Mouse (Mus musculus) lung, embryonic 16.5 days (tissue): ENCODE data around the gene Wdfy3. TPM values are rescaled to one million over a fixed set of nuclear protein-coding genes. Genes with fewer than 3 reads are reported as not detected.
A peak's percentile ranks its signal among the peaks of the same experiment; 100 is the strongest.

Experiments used
- ATAC-seq: fragments of 200-750 bp; cut with Nextera tagmentation; 2 replicates; pipeline ENCODE4 v1.8.0; 2017; ENCODE audit warnings: low read depth, mild to moderate bottlenecking, moderate library complexity
- H3K27ac ChIP-seq: fragments of 300-500 bp; sonication (generic); 2 replicates; pipeline ENCODE4 v1.5.1; 2014; ENCODE audit warnings: mild to moderate bottlenecking, control low read depth, low read length
- H3K27me3 ChIP-seq: fragments of 300-500 bp; sonication (generic); 2 replicates; pipeline ENCODE4 v1.6.1; 2014; ENCODE audit warnings: low read depth, low read length, mixed read lengths; ENCODE audit not compliant: control insufficient read depth, insufficient read depth
- H3K36me3 ChIP-seq: fragments of 300-500 bp; sonication (generic); 2 replicates; pipeline ENCODE4 v1.6.1; 2014; ENCODE audit warnings: low read length; ENCODE audit not compliant: control insufficient read depth, insufficient read depth
- H3K4me1 ChIP-seq: fragments of 300-500 bp; sonication (generic); replicated peaks from 2 replicates; pipeline ENCODE4 v1.6.1; 2014; ENCODE audit warnings: low read length, mixed read lengths; ENCODE audit not compliant: control insufficient read depth, insufficient read depth
- H3K4me2 ChIP-seq: fragments of 300-500 bp; sonication (generic); 2 replicates; pipeline ENCODE4 v1.6.1; 2014; ENCODE audit warnings: low read depth, low read length, control low read depth
- H3K4me3 ChIP-seq: fragments of 300-500 bp; sonication (generic); 2 replicates; pipeline ENCODE4 v1.5.1; 2014; ENCODE audit warnings: mild to moderate bottlenecking, low read length, control low read depth
- H3K9ac ChIP-seq: fragments of 300-500 bp; sonication (generic); 2 replicates; pipeline ENCODE4 v1.6.1; 2014; ENCODE audit warnings: low read length, control low read depth
- H3K9me3 ChIP-seq: fragments of 300-500 bp; sonication (generic); 2 replicates; pipeline ENCODE4 v1.6.1; 2016; ENCODE audit warnings: low read length; ENCODE audit not compliant: control insufficient read depth
- WGBS: fragments of 180-500 bp; shearing (Covaris S2); extraction: QIAGEN DNeasy Blood & Tissue Kit; methylation state at CpG from one replicate; pipeline ENCODE4 v1.1.7; 2014; 5-methylcytosine and 5-hydroxymethylcytosine counted together
- polyA plus RNA-seq: library from polyadenylated mRNA; unstranded; fragments of >200 nt; fragmentation: Nextera tagmentation; extraction: Ambion mirVana; gene quantifications from 2 replicates; pipeline ENCODE4 v1.2.1, GENCODE M21; 2015

Wdfy3 gene
- polyA plus RNA-seq, 1 experiment from 2014 or later = 12.6 TPM

DNA sequence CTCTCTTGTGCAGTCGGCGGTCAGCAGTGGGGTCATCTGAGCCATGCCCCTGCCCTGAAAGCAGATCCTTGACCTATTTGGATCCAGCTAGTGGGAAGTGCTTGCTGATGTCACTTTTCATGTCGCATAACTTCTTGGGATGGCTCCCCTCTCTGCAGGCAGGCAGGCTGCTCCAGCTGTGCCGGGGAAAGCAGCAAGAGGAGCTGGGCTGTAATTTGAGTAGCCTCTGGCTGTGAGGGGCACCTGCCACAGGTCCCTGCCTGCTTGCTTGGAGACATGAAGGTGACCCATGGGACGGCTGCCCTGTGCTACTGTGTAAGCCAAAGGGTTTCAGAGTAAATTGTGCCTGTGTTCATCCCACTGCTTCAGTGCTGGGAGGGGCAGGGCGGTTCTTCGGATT, 249.9 kb downstream of the Wdfy3 start:
- H3K4me2 ChIP-seq = no peak overlapping the region
- no peak for ATAC-seq
- no peak overlapping the region for H3K4me3 ChIP-seq
- H3K27ac ChIP-seq = no peak overlapping the region
- H3K36me3 ChIP-seq = no peaks in the 10 kb centered on the region
- WGBS = 17% methylated on average over 7 of the region's 7 CpGs
- H3K9me3 ChIP-seq = no peaks in the 10 kb centered on the region
- no peaks in the 10 kb centered on the region; the same call in 1 of the 2 replicates for H3K27me3 ChIP-seq
- H3K4me1 ChIP-seq = peaks cover 2% of the 10 kb centered on the region; the same call in 1 of the 2 replicates
- H3K9ac ChIP-seq = no peak overlapping the region

DNA sequence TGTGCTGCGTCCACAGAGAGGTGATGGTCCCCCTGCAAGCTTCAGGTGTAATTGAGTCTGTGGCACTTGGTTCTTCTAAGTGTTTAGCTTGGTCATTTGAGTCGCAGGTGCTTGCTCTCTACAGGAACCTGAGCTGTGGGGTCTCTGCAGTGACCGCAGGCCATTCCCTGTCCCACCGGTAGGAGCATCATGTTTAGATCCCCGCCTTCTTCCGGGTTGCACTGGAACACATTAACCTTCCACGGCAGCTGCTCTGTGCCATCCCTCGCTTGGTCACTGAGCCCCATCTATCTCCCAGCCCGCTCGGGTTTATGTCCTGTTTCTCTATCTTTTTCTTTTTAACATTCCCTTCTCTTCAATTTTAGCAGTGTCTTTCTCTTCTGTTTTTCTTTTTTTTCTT, 250.5 kb downstream of the Wdfy3 start:
- Histone ChIP-seq H3K27ac (no peak overlapping the region), H3K9ac (no peak overlapping the region), H3K4me3 (no peak overlapping the region), H3K4me1 (peaks cover 2% of the 10 kb centered on the region; the same call in 1 of the 2 replicates), H3K9me3 (no peaks in the 10 kb centered on the region), H3K36me3 (no peaks in the 10 kb centered on the region), H3K27me3 (no peaks in the 10 kb centered on the region; the same call in 1 of the 2 replicates), H3K4me2 (no peak overlapping the region)
- 37% methylated on average over 10 of the region's 10 CpGs for WGBS
- ATAC-seq = no peak

DNA sequence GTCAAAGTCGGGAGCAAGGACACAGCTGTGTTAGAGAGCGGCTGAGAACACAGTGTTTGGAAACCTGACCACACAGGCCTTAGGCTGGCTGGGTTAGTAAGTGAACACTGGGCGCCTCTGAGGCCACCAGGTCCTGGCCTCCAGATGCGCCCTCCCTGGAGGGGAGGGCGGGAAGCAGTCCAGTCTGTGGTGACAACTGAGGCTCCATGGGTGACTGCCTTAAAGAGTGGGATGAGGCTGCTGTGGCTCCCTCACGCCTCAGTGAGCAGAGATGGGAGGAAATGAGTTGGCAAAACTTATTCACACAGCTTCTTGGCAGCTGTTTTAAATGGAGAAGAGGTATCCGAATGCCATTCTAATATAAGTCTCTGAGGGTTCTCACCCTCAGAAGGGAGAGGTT, 252.9 kb downstream of the Wdfy3 start:
- Histone ChIP-seq H3K4me3 (no peak overlapping the region), H3K9me3 (no peaks in the 10 kb centered on the region), H3K4me2 (no peak overlapping the region), H3K36me3 (no peaks in the 10 kb centered on the region), H3K27me3 (no peaks in the 10 kb centered on the region; the same call in 1 of the 2 replicates), H3K4me1 (peaks cover 2% of the 10 kb centered on the region; the same call in 1 of the 2 replicates), H3K9ac (no peak overlapping the region), H3K27ac (no peak overlapping the region)
- ATAC-seq = no peak
- WGBS = 56% methylated on average over 7 of the region's 7 CpGs

DNA sequence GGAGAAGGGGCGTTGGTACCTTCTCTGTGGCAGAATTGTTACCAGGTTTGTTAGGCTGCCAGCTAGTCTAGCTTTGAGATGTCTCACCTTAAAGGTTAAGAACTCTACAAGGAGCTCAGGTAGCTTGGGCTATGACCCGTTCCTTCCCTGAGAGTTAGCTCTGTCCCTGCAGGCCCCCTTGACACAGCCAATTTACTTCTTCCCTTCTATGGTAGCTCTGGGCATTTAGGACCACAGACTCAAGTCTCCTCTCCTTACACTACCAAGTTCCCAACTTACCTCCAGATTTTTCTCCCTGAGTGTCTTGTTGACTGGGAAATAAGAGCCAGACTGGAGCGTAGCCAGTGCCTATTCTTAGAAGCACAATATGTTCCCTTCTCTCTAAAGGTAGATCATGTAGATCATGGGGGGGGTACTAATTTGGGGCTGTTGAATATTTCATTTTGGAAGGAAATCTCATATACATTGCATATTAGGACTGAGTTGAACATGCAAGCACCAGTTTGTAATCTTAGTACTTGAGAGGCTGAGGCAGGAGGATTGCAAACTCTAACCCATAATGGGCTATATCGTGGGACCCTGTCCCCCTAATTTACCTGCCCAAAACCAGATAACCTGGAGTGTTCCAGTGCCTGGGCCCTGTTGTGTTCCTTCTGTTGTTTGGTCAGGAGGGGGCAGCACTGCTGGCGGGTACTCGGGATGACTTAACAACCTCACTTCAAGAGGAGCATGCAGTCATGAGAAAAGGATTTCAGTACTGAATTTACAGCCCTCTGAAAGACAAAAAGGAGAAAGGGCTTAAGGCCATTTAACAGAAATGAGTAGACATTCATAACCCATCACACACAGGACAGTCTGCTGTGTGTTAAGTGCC, 258.2 kb downstream of the Wdfy3 start:
- WGBS = 83% methylated on average over 6 of the region's 6 CpGs
- no peak for ATAC-seq

DNA sequence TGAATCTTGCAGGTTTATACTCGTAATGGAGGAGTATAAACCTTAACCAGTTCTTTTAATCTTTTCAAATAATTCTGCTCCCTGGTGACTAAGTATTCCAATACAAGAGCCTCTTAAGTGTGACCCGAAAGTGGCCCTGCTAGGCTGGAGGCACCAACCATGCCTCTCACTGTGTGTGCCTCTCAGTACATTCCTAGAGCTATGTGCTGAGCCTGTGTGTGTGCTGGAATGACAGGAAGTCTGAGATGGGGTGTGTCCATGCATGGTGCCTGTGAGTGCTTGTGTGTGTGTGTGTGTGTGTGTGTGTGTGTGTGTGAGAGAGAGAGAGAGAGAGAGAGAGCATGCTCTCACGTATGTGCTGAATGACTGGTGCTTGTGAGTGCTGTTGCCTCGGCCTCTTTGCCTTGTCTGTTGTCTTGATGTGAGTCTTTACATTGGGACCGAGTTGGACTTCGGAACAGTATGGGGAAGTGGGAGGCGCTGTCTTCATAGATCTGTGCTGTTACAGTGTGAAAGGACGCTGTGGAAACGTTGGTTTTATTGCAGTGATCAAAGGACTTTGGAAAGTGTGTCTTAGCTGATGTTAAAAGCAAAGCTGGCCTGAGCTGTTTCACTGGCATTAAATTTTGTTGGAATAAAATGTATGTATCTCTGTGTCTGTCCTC, 267.2 kb downstream of the Wdfy3 start:
- H3K4me2 ChIP-seq = no peak overlapping the region
- 46% methylated on average over 9 of the region's 9 CpGs for WGBS
- ATAC-seq = peak; percentile 92
- H3K27me3 ChIP-seq = no peaks in the 10 kb centered on the region
- peaks cover 4% of the 10 kb centered on the region; the same call in 1 of the 2 replicates for H3K9me3 ChIP-seq
- no peak overlapping the region for H3K4me3 ChIP-seq
- no peaks in the 10 kb centered on the region for H3K36me3 ChIP-seq
- H3K4me1 ChIP-seq = peaks cover 6% of the 10 kb centered on the region
- no peak overlapping the region for H3K9ac ChIP-seq
- H3K27ac ChIP-seq = peak overlapping the region; percentile 66

More for the DNA sequence above, 258.2 kb downstream of the Wdfy3 start:
- Histone ChIP-seq H3K9ac (no peak overlapping the region), H3K4me1 (peaks cover 3% of the 10 kb centered on the region; the same call in 1 of the 2 replicates), H3K36me3 (no peaks in the 10 kb centered on the region), H3K27me3 (no peaks in the 10 kb centered on the region), H3K4me3 (no peak overlapping the region), H3K4me2 (no peak overlapping the region), H3K27ac (no peak overlapping the region), H3K9me3 (no peaks in the 10 kb centered on the region)

DNA sequence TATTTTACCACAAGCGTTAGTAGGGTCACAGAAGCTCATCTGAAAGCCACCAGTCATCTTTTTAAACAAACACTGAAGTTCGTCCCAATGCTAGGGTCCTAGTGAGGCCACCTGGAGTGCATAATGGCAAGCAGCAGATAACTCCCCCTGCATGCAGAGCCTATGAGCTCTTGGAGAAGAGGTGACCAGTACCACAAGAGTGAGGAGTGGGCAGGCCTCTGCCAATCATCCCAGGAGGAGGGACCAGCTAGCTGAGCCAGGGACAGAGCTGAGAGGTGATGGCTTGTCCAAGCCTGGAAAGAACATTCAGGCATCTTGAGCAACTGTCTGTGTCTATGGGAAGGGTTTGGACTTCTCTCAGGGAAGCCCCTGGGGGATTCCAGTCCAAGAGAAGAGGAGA, 267.8 kb downstream of the Wdfy3 start:
- H3K4me2 ChIP-seq = no peak overlapping the region
- H3K4me3 ChIP-seq = no peak overlapping the region
- WGBS = 29% methylated on average over 2 of the region's 2 CpGs
- peak; percentile 42; the same call in 1 of the 2 replicates for ATAC-seq
- H3K9me3 ChIP-seq = peaks cover 4% of the 10 kb centered on the region; the same call in 1 of the 2 replicates
- H3K36me3 ChIP-seq = no peaks in the 10 kb centered on the region
- no peaks in the 10 kb centered on the region for H3K27me3 ChIP-seq
- H3K4me1 ChIP-seq = peaks cover 6% of the 10 kb centered on the region
- H3K9ac ChIP-seq = no peak overlapping the region
- H3K27ac ChIP-seq = peak overlapping the region; percentile 66

DNA sequence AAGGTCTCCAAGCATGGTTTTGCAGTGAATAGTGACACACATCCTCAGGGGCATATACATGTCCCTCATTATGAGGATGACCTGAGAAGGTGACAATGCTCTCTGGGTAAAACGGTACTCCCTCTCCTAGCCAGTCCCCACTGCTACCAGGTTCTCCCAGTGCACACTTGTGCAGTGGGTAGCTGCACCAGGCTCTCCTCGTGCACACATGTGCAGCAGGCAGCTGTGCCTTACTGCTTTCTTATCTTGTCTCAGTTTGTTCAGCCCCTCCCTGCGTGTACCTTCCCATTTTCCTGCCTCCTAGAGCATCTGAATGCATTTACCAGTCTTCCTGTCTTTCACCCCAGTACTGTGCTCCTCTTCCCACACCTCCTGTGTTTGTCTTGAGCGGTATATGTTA, 277.1 kb downstream of the Wdfy3 start:
- Histone ChIP-seq H3K36me3 (no peaks in the 10 kb centered on the region), H3K27me3 (no peaks in the 10 kb centered on the region), H3K4me1 (peaks cover 7% of the 10 kb centered on the region; the same call in 1 of the 2 replicates), H3K4me3 (no peak overlapping the region), H3K4me2 (no peak overlapping the region), H3K9ac (no peak overlapping the region), H3K9me3 (no peaks in the 10 kb centered on the region), H3K27ac (no peak overlapping the region)
- WGBS = 34% methylated on average over 4 of the region's 4 CpGs
- ATAC-seq = no peak

DNA sequence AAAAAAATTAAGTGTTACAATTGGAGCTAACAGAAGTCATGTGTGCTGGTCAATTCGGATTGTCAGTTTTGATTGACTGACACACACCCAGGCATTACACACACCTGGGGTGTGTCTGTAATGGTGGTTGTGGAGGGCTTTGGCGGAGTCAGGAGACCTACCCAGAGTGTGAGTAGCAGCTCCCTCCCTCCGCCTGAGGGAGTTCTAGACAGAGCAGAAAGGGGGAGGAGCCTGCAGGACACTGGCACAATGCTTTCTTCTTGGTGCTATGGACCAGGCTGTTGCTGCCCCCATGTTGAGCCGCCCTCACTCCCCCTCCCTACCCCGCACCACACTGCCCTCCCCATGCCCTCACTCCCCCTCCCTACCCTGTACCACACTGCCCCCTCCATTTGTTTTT, 279.2 kb downstream of the Wdfy3 start:
- WGBS = 62% methylated on average over 5 of the region's 5 CpGs

DNA sequence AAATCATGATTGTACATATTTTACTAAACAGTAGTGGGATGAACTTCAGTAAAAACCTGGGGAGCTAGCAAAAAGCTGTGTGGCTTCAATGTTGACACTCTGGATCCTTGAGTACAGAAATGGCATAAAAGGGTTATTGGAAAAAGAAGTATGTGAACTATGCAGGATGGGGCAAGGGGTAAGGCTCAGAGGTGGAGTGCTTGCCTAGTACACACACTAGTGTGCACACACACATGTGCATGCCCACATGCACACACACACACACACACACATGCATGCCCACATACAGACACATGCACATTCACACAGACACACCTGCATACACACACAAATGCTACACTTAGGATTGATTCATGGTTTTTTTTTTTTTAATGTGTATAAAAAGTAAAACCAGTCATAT, 280.0 kb downstream of the Wdfy3 start:
- ATAC-seq = peak; percentile 79; the same call in 1 of the 2 replicates
- H3K4me1 ChIP-seq = peaks cover 7% of the 10 kb centered on the region; the same call in 1 of the 2 replicates
- H3K9me3 ChIP-seq = no peaks in the 10 kb centered on the region
- H3K27ac ChIP-seq = peak overlapping the region; percentile 57
- no peaks in the 10 kb centered on the region for H3K36me3 ChIP-seq
- H3K27me3 ChIP-seq = no peaks in the 10 kb centered on the region
- H3K4me3 ChIP-seq = no peak overlapping the region
- no peak overlapping the region for H3K4me2 ChIP-seq
- H3K9ac ChIP-seq = no peak overlapping the region

More for the DNA sequence above, 279.2 kb downstream of the Wdfy3 start:
- Histone ChIP-seq H3K27ac (no peak overlapping the region), H3K9me3 (no peaks in the 10 kb centered on the region), H3K27me3 (no peaks in the 10 kb centered on the region), H3K9ac (no peak overlapping the region), H3K4me1 (peaks cover 7% of the 10 kb centered on the region; the same call in 1 of the 2 replicates), H3K4me3 (no peak overlapping the region), H3K4me2 (no peak overlapping the region), H3K36me3 (no peaks in the 10 kb centered on the region)
- ATAC-seq = no peak
